Mouse (Mus musculus) embryonic fibroblast, embryonic 13.5 days (primary cell): ENCODE data around the gene Snx22. TPM values are rescaled to one million over a fixed set of nuclear protein-coding genes. Genes with fewer than 3 reads are reported as not detected.

Experiments used
- H3K27ac ChIP-seq: 2 replicates; pipeline ENCODE4 v1.5.1; 2012; ENCODE audit warnings: low read length, control low read depth, inconsistent platforms; ENCODE audit not compliant: insufficient read depth
- H3K4me1 ChIP-seq: 2 replicates; pipeline ENCODE4 v1.6.1; 2011; ENCODE audit warnings: low read length; ENCODE audit not compliant: control insufficient read depth, insufficient read depth
- H3K4me3 ChIP-seq: 2 replicates; pipeline ENCODE4 v1.5.1; 2011; ENCODE audit warnings: mild to moderate bottlenecking, control low read depth, low read length; ENCODE audit not compliant: insufficient read depth
- CTCF ChIP-seq: IDR thresholded peaks from 2 replicates; pipeline ENCODE4 v1.5.1; 2011; ENCODE audit warnings: mild to moderate bottlenecking, control low read depth, low read length, moderate library complexity, borderline replicate concordance; ENCODE audit not compliant: insufficient read depth
- POLR2A ChIP-seq: IDR thresholded peaks from 2 replicates; pipeline ENCODE4 v1.6.1; 2011; ENCODE audit warnings: low read depth, mild to moderate bottlenecking, control low read depth, low read length, moderate library complexity
- polyA plus RNA-seq: library from polyadenylated mRNA; stranded (reverse); fragments of >200 nt; gene quantifications from 2 replicates; pipeline ENCODE4 v1.2.4, GENCODE M21; 2011; ENCODE audit warnings: low read depth; ENCODE audit not compliant: missing spikeins, insufficient read length

The Snx22 gene
- polyA plus RNA-seq, 1 experiment = 0.33 TPM

DNA sequence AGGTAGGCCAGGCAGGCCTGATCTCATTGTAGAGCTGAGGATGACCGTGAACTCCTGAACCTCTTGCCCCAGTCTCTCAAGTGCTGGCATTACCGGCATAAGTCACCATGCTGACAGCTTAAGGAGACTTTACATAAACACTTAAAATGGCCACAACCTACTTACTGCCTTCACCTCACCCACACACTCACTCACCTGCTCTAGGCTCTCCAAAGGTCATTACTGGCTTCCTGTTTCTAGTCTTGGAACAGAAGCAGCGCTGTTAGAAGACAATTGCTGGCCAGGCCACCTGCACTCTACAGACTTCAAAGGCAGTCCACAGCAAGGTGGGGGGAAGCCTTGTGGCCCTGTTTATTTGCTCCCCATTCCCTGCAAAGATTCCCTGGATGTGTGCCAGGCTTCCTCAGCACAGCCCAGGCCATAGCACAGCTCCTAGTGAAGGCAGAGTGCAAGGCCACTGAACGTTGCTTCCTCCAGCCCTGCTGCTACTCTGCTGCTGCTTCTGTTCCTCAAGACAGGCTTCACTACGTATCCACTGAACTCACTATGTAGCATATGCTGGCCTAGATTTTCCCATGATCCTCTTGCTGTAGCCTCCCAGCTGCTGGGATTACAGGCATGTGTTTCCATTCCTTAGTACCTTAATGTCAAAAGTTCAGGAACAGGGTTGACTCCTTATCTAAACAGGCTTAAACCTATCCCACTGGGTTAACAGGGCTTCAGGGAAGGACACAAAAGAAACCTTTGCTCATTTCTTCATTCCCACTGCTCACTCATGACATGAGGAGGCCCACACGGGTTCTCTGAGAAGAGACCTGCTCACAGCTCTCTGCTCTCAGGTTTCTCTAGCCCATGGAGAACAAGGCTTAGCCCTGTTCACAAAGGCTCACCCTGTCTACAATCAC, 22.1 kb upstream of the Snx22 start:
- Histone ChIP-seq H3K4me1 (no peaks in the 10 kb centered on the region), H3K27ac (no peak overlapping the region), H3K4me3 (no peak overlapping the region)
- TF ChIP-seq POLR2A (no peak), CTCF (no peak)

DNA sequence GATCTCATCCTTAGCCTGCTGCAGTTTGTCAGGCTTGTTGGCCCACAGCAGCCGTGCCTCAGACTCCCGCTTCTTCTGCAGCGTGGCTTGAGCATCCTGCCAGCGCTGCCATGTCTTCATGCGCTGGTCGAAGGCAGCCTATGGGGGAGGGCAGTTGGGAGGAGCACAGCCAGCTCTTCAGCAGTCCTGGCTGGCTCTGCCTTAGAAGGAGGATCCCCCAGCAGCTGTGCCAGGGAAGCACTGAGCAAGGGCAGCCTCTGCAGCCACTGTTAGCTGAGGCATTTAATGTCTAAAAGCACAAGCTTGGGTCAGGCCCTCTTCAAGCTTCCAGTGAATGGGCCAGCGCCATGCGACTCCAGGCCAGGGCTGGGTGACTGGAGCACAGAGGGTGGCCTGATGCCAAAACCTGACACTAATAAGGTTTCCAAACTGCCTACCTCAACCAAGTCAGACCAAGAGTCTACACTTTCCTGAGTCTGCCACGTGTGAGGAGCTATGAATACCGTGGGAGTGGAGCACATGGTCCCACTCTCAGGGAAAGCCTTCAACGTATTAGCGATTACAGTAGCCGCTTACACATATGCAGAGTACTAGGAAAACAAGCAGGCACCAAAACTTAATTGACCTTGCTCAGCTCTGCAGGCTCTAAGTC, 21.2 kb upstream of the Snx22 start:
- Histone ChIP-seq H3K27ac (no peak overlapping the region), H3K4me1 (no peaks in the 10 kb centered on the region), H3K4me3 (no peak overlapping the region)
- TF ChIP-seq POLR2A (no peak), CTCF (no peak)

DNA sequence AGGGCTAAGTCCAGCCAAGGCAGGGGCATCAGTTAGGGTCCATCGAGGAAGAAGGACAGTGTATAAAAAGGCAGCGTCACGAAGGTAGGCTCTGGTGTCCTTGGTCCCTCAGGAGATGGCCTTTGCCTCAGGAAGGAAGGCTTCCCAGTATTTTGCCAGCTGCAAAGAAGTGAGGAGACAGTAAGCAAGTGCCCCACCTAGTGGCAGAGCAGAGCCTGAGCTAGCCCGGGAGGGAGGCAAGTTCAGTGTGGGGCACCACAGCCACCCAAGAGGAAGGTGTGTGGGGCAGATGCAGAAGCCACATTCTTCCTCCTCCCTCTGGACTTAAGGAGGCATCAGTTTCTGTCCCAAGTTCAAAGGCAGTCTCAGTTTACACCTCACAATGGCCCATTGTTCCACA, 18.9 kb upstream of the Snx22 start:
- Histone ChIP-seq H3K4me1 (no peaks in the 10 kb centered on the region), H3K27ac (no peak overlapping the region), H3K4me3 (no peak overlapping the region)
- TF ChIP-seq CTCF (peak; percentile 73), POLR2A (no peak)

DNA sequence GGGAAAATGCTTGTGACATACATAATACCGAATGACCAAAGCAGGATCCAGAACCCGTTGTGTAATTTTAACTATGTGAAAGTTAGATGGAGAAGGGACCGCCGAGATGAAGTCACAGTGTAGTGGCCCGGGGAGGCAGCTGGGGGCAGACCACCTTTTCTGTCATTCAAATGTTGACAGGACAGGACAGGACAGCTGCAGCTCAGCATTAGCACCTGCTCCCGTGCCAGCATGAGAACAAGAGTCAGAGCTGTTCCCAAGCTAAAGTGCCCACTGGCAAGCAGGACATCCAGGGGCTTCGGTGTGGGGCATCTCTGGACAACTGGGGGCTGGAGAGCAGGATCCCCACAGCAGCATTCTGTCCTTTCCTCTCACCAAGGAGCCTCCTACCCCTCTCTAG, 17.5 kb upstream of the Snx22 start:
- H3K27ac ChIP-seq = no peak overlapping the region
- H3K4me3 ChIP-seq = no peak overlapping the region
- H3K4me1 ChIP-seq = no peaks in the 10 kb centered on the region
- TF ChIP-seq CTCF (no peak), POLR2A (no peak)

DNA sequence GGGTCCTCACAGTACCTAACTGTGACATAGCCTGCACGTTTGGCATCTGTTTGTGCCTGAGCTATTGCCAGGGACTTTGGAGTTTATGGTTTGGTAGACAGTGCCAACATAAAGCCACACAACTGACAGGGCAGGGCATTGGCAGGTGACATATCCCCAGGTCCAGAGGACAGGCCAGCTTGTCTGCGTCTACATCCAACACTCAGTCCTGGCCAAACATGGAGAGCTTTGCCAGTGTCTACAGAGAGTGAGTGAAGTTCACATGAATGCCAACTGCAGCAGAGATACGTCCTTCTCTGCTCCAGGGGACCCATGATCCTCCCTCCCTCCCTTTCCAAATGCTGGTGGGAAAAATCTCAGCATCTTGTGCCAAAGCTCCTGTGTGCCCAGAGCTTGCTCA, 14.7 kb upstream of the Snx22 start:
- Histone ChIP-seq H3K4me1 (no peaks in the 10 kb centered on the region), H3K27ac (no peak overlapping the region), H3K4me3 (no peak overlapping the region)
- TF ChIP-seq POLR2A (no peak), CTCF (no peak)

DNA sequence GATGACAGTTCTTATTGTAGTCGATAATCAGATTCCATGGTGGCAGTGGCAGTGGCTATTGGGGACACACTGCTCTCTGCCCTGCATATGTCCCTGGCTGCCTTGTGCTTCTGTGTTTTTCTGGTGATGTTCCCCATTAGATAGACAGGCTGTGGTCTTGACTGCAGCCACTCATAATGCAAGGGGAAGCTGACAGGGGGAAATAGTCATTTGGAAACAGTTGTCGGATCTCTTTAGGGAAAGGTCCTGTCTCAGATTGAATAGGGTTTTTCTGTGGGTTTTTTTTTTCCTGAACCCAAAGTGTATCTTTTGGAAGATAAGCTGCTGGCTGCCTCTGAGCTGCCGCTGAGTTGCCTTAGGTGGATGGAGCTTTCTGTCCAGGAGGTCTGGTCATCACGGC, 12.5 kb upstream of the Snx22 start:
- Histone ChIP-seq H3K4me3 (no peak overlapping the region), H3K4me1 (no peaks in the 10 kb centered on the region; the same call in 1 of the 2 replicates), H3K27ac (no peak overlapping the region)
- TF ChIP-seq POLR2A = no peak

DNA sequence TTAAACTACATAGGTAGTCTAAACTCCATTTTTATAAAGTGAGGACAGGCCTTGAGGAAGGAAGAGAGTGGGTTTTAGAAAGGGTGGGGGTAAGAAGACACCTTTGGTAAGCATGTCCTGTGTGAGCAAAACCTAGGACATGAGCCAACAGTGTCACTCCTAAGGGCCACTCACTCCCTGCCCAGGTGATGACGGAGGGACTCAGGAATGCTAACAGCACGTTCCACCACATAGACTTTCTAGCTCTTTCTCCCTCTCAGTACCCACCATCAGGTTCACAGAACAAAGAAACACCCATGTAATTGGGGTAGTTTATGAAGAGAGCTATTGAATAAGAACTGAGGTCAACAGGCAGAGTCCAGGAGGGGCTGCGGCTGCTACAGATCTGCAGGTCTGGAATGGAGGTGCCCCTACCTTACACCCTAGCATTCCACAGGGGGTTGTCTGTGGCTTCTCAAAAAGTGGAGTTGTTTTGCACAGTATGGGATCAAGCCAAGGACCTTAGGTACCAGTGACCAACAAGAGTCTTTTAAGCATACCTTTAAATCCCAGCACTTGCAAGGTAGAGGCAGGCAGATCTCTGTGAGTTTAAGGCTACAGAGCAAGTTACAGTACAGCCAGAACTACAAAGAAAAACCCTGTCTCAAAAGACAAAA, 11.4 kb upstream of the Snx22 start:
- no peak overlapping the region for H3K4me3 ChIP-seq
- no peak overlapping the region for H3K27ac ChIP-seq
- TF ChIP-seq POLR2A = no peak
- no peak for TF ChIP-seq CTCF
- no peaks in the 10 kb centered on the region; the same call in 1 of the 2 replicates for H3K4me1 ChIP-seq

DNA sequence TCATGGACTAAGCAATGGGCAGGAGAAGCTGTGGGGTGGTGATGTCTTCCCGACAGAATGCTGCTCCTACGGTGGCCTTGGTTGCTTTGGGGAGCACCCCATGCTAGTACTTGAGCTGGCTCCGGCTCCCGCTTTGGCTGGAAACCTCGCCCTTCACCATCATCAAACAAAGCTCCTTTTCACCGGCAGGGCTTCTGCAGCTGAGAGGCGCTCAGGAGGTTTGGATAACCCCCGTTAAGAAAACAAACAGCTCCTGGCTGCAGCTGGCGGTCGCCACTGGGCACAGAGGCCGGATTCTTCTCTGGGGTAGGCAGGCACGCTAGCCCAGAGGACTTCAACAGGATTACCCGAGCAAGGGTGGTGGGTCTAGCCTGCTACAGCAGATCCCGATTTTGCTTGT, 9.0 kb upstream of the Snx22 start:
- Histone ChIP-seq H3K4me1 (no peaks in the 10 kb centered on the region; the same call in 1 of the 2 replicates), H3K27ac (no peak overlapping the region), H3K4me3 (no peak overlapping the region)
- no peak for TF ChIP-seq POLR2A
- no peak for TF ChIP-seq CTCF

DNA sequence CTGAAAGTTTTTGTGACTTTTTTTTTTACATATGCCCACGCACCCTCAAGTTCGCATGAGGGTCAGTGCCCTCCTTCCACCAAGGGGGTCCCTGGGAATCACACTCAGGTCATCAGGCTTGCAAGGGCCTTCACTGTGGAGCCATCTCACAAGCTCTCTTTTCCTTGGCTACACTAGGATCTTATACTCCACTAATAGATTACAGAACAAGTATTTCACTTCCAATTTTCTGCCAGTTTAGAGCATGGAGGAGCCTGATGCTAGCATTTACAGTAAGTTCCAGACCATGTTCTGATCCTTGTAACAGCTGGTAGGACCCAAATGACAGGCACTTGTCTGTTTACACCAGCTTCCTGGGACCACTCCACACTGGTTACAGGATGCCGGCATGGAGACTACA, 8.6 kb upstream of the Snx22 start:
- H3K4me1 ChIP-seq = no peaks in the 10 kb centered on the region; the same call in 1 of the 2 replicates
- H3K27ac ChIP-seq = no peak overlapping the region
- no peak overlapping the region for H3K4me3 ChIP-seq
- no peak for TF ChIP-seq POLR2A
- TF ChIP-seq CTCF = no peak

DNA sequence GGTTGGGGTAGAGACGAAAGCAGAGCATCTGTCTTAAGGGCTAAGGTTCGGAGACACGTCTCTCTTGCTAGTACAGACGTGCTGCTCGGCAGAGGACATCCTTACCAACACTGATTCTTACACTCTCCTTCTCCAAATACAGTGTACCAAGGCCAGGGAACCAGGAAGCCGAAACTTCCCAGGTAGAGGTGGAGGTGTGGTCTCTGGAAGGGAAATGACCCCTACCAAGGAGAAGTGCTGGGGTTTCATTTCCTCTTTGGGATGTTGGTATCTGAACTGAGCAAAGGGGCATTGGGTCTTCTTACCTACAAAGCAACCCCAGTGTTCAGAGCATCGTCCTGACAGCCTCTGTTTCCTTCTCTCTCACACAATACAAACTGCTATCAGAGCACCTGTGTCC, 3.2 kb upstream of the Snx22 start:
- H3K4me1 ChIP-seq = no peaks in the 10 kb centered on the region
- no peak overlapping the region for H3K4me3 ChIP-seq
- TF ChIP-seq POLR2A (no peak), CTCF (no peak)
- no peak overlapping the region for H3K27ac ChIP-seq
